Mouse (Mus musculus) heart, postnatal 0 days (tissue): Measurements from ENCODE around the gene Lce3f.

Source experiments
- CTCF ChIP-seq: IDR thresholded peaks from 2 replicates; pipeline ENCODE4 v1.5.1; 2016; ENCODE audit warnings: antibody characterized with exemption, control low read depth, low read depth
- EP300 ChIP-seq: IDR thresholded peaks from 2 replicates; pipeline ENCODE4 v1.6.1; 2016; ENCODE audit warnings: antibody characterized with exemption, low read depth

DNA sequence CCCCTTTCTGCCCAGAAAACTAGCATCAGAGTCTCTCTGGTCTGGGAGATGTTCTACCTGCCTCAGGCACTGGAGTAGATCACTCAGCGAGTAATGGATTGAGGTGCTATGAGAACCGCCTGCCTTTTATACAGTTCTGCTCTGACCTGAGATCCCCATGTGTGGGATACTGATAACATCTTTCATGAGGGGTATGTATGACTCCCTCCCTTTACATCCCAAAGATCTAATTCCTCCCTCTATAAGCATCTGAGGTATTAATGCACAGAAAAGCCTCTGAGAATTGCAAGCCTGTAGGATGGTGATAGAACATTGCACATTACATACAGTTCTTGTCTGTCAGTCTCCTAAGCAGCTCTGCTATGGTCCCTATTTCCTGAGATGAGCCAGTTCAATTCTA, 26.9 kb downstream of the Lce3f start, which contains the start of gene Lce1m:
- TF ChIP-seq EP300: no peak
- TF ChIP-seq CTCF: no peak
